Mouse (Mus musculus) liver, adult 2 months (tissue): ENCODE measurements at regions not wholly inside any gene's neighbourhood (a gene's known extent, or its start where the extent isn't known, plus 50 kb on each side); places are given as distances from the start of the nearest gene placed in this dataset.

Experiments
- DNase-seq: peaks from one replicate; pipeline ENCODE4 v3.0.0-alpha.2; 2011; ENCODE audit warnings: low read depth, low spot score; ENCODE audit errors: extremely low read depth
- H3K27ac ChIP-seq: fragments of 200-500 bp; replicated peaks from 2 replicates; pipeline ENCODE4 v1.5.1; 2012; ENCODE audit warnings: low read depth, mild to moderate bottlenecking, control low read depth, inconsistent platforms, low read length; ENCODE audit not compliant: insufficient read depth
- H3K27me3 ChIP-seq: fragments of 200-500 bp; 2 replicates; pipeline ENCODE4 v1.6.1; 2012; ENCODE audit warnings: mild to moderate bottlenecking, moderate library complexity, low read length, inconsistent platforms; ENCODE audit not compliant: control insufficient read depth, insufficient read depth
- H3K36me3 ChIP-seq: fragments of 200-500 bp; 2 replicates; pipeline ENCODE4 v1.6.1; 2012; ENCODE audit warnings: low read length, inconsistent platforms; ENCODE audit not compliant: control insufficient read depth, insufficient read depth
- H3K4me1 ChIP-seq: fragments of 200-500 bp; 2 replicates; pipeline ENCODE4 v1.6.1; 2011; ENCODE audit warnings: low read length; ENCODE audit not compliant: control insufficient read depth, insufficient read depth
- H3K4me3 ChIP-seq: fragments of 200-500 bp; 2 replicates; pipeline ENCODE4 v1.5.1; 2011; ENCODE audit warnings: low read depth, mild to moderate bottlenecking, control low read depth, low read length, moderate library complexity; ENCODE audit not compliant: insufficient read depth
- H3K79me2 ChIP-seq: fragments of 200-500 bp; 2 replicates; pipeline ENCODE4 v1.6.1; 2012; ENCODE audit warnings: inconsistent platforms, mild to moderate bottlenecking, low read length, moderate library complexity; ENCODE audit not compliant: control insufficient read depth, insufficient read depth
- H3K9ac ChIP-seq: fragments of 200-500 bp; 2 replicates; pipeline ENCODE4 v1.6.1; 2012; ENCODE audit warnings: low read depth, mild to moderate bottlenecking, control low read depth, inconsistent platforms, low read length
- CTCF ChIP-seq: fragments of 200-500 bp; IDR thresholded peaks from 2 replicates; pipeline ENCODE4 v1.5.1; 2011; ENCODE audit warnings: low read depth, low read length, control low read depth
- POLR2A ChIP-seq: fragments of 200-500 bp; IDR thresholded peaks from 2 replicates; pipeline ENCODE4 v1.6.1; 2011; ENCODE audit warnings: low read length, control low read depth; ENCODE audit not compliant: insufficient read depth; ENCODE audit errors: extremely low read depth
- WGBS: fragments of 180-500 bp; shearing (Covaris S2); methylation state at CpG from one replicate; pipeline ENCODE4 v1.1.7; 2018; 5-methylcytosine and 5-hydroxymethylcytosine counted together

GRCm38 (mm10) chr17:14764796-14765195 lies 70.8 kb upstream of the Thbs2 start:
- H3K79me2 ChIP-seq = no peaks in the 10 kb centered on the region
- no peak for DNase-seq
- H3K36me3 ChIP-seq = no peaks in the 10 kb centered on the region
- no peak overlapping the region for H3K4me3 ChIP-seq
- no peak overlapping the region for H3K9ac ChIP-seq
- TF ChIP-seq CTCF (no peak), POLR2A (no peak)
- 61% methylated on average over 4 of the region's 4 CpGs for WGBS
- no peaks in the 10 kb centered on the region for H3K4me1 ChIP-seq
- no peak overlapping the region for H3K27ac ChIP-seq
- no peaks in the 10 kb centered on the region for H3K27me3 ChIP-seq

- Histone ChIP-seq H3K36me3 (no peaks in the 10 kb centered on the region), H3K79me2 (no peaks in the 10 kb centered on the region), H3K4me1 (no peaks in the 10 kb centered on the region), H3K9ac (no peak overlapping the region), H3K27me3 (no peaks in the 10 kb centered on the region), H3K27ac (no peak overlapping the region), H3K4me3 (no peak overlapping the region)
- DNase-seq = peak; percentile 20
- TF ChIP-seq POLR2A = no peak
- TF ChIP-seq CTCF = no peak
- WGBS = 80% methylated on average over 5 of the region's 5 CpGs
These were observed 59.1 kb upstream of the Thbs2 start for GRCm38 (mm10) chr17:14753095-14753494.

- Histone ChIP-seq H3K79me2 (no peaks in the 10 kb centered on the region), H3K9ac (no peak overlapping the region), H3K4me3 (no peak overlapping the region), H3K4me1 (no peaks in the 10 kb centered on the region), H3K27ac (no peak overlapping the region), H3K36me3 (no peaks in the 10 kb centered on the region), H3K27me3 (no peaks in the 10 kb centered on the region)
- TF ChIP-seq CTCF = no peak
- TF ChIP-seq POLR2A = no peak
- peak; percentile 28 for DNase-seq
- 68% methylated on average over 3 of the region's 3 CpGs for WGBS
These were observed 56.6 kb upstream of the Thbs2 start for GRCm38 (mm10) chr17:14750519-14751145.

GRCm38 (mm10) chr17:14749281-14749680 lies 55.2 kb upstream of the Thbs2 start:
- no peaks in the 10 kb centered on the region for H3K27me3 ChIP-seq
- 53% methylated on average over 2 of the region's 2 CpGs for WGBS
- no peak overlapping the region for H3K9ac ChIP-seq
- no peaks in the 10 kb centered on the region for H3K79me2 ChIP-seq
- no peaks in the 10 kb centered on the region for H3K4me1 ChIP-seq
- H3K4me3 ChIP-seq = no peak overlapping the region
- no peaks in the 10 kb centered on the region for H3K36me3 ChIP-seq
- DNase-seq = peak; percentile 23
- TF ChIP-seq CTCF (no peak), POLR2A (no peak)
- no peak overlapping the region for H3K27ac ChIP-seq

- TF ChIP-seq CTCF = no peak
- no peak for DNase-seq
- Histone ChIP-seq H3K27ac (no peak overlapping the region), H3K9ac (no peak overlapping the region), H3K36me3 (no peaks in the 10 kb centered on the region), H3K4me1 (no peaks in the 10 kb centered on the region), H3K4me3 (no peak overlapping the region), H3K79me2 (no peaks in the 10 kb centered on the region), H3K27me3 (no peaks in the 10 kb centered on the region)
- 79% methylated on average over 5 of the region's 5 CpGs for WGBS
These were observed 53.3 kb upstream of the Thbs2 start for GRCm38 (mm10) chr17:14747255-14747869.

GRCm38 (mm10) chr17:14745512-14745911 lies 51.5 kb upstream of the Thbs2 start:
- no peaks in the 10 kb centered on the region for H3K4me1 ChIP-seq
- H3K27me3 ChIP-seq = no peaks in the 10 kb centered on the region
- H3K4me3 ChIP-seq = no peak overlapping the region
- no peak for DNase-seq
- 84% methylated on average over 3 of the region's 3 CpGs for WGBS
- no peak overlapping the region for H3K27ac ChIP-seq
- TF ChIP-seq POLR2A (no peak), CTCF (no peak)
- no peak overlapping the region for H3K9ac ChIP-seq
- no peaks in the 10 kb centered on the region for H3K79me2 ChIP-seq
- H3K36me3 ChIP-seq = no peaks in the 10 kb centered on the region
